Mouse (Mus musculus): ENCODE results near the gene Plb1. TPM values are rescaled to one million over a fixed set of nuclear protein-coding genes. Genes with fewer than 3 reads are reported as not detected.
A peak's percentile ranks its signal among the peaks of the same experiment; 100 is the strongest.

The Plb1 gene
- total RNA-seq, 2 experiments from 2014 or later = 2.3 to 3.2 TPM

DNA sequence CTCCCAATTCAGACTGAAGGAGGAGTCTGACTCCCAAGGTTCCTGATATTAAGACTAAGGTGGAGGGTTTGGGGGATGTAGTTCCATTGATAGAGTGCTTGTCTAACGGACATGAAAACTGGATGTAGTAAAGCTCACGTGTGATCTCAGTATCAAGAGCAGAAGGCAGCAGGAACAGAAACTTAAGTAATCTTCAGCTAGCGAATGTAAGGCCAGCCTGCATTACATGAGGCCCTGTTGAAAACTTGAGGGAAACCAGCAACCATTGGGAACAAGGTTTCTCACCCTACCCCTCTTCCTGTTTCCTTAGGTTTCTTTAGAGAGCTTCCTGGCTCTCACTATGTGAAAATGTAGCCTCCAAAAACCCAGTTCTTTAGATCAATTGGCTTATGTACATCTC, 162.1 kb downstream of the Plb1 start:
- DNase-seq = no peak

GRCm38 (mm10) chr5:32395101-32395892, 162.8 kb downstream of the Plb1 start:
- no peak for DNase-seq

DNA sequence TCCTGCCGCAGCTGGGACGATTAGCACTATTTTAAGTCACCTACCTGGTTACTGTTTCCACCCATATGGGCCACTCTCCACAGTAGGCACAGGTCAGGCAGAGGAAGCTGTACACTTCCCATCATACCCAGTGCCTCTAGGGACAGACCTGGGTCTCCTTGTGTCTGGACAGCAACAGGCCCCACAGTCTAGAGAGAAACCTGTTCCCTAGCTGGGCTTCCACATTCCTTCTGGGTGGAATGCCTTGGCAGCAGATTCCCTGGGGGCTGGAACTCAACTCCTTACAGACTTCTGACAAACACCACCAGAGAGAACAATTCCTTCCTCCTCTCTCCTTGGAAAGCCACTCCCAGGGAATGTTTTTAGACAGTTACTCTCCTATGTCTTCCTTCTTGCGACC, 165.2 kb downstream of the Plb1 start:
- DNase-seq = no peak

- DNase-seq = no peak
Measured at GRCm38 (mm10) chr5:32400926-32401325, 168.4 kb downstream of the Plb1 start.

DNA sequence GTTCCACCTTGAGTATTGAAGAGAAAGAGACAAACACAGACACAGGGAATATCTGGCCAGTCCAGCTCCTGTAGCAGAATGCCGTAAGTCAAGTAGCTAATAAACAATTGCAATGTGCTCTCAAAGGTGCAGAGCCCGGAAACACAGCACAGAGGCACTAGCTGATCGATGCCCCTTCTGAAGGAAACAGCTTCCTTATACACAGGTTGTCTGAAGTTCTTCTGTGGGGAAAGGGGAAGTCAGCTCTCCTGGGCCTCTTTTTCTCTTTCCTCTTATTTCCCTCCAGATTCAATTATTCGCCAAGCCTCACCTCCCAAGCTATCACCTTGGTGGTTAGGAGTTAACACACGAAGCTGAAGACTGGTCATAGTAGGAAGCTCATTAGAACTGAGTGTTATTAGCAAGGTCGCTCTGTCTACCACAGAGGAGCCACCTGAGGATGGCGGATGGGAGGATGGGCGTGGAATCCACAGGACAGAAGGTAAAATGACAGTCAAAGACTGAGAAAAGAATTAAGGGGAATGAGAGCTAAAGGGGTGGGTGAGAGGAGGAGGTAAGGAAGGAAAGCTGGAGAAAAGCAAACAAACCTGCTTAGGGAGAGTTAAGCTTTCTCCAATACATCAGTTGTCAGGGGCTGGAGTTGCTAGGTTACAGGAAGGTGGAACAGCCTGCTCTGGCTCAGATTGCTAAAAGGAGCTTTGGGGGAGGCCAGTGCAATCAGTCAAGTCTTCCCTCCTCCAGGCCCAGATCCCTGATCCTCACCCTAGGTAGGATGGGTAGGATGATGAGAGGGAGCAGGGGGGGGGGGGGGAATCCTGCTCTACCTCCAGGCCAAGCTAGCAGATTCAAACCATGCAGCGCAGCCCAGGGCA, 170.8 kb downstream of the Plb1 start:
- no peak for DNase-seq

- DNase-seq = no peak
Measured at GRCm38 (mm10) chr5:32405199-32405855, 172.8 kb downstream of the Plb1 start.

DNA sequence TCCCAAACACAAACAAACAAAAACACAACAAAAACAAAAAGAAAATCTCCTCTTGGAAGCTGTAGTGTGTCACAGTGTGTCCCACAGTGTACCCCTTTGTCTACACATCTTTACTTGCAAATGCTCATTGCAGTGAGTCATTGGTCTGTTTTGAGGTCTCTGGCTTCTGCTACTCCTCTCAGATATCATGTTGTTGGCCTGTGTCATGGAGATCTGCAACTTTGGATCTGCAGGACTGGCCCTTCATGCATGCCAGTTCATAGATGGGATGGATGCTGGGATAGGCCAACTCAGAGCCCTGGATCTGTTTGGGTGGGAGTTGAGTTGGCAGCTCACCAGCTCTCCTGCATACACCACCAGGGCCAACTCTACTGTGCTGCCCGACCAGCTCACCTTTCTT, 176.3 kb downstream of the Plb1 start:
- peak; percentile 28 for DNase-seq

- no peak for DNase-seq
Measured at GRCm38 (mm10) chr5:32409747-32410146, 177.2 kb downstream of the Plb1 start.

GRCm38 (mm10) chr5:32410954-32411688, 178.6 kb downstream of the Plb1 start:
- no peak for DNase-seq

GRCm38 (mm10) chr5:32412186-32412950, 179.9 kb downstream of the Plb1 start:
- peak; percentile 35 for DNase-seq

- DNase-seq = no peak
Measured at GRCm38 (mm10) chr5:32413083-32413482, 180.6 kb downstream of the Plb1 start.

GRCm38 (mm10) chr5:32413569-32413968, 181.1 kb downstream of the Plb1 start:
- no peak for DNase-seq

GRCm38 (mm10) chr5:32414461-32414985, 182.0 kb downstream of the Plb1 start:
- peak; percentile 60 for DNase-seq

GRCm38 (mm10) chr5:32415554-32415953, 183.0 kb downstream of the Plb1 start:
- DNase-seq = no peak

Other genes starting within 250 kb of the Plb1 start
- 10 to 100 TPM in 1 of 2 experiments, 1 to 10 TPM in 1; 9.9 to 12.4 TPM for gene Fosl2, start 96.9 kb upstream of the Plb1 start, total RNA-seq (2021)
- 100 to 1,000 TPM; 407 TPM for gene Ppp1cb, start 226.1 kb downstream of the Plb1 start, total RNA-seq (2021)